Mouse (Mus musculus): ENCODE results near the gene Rasl11b.

The Rasl11b gene

DNA sequence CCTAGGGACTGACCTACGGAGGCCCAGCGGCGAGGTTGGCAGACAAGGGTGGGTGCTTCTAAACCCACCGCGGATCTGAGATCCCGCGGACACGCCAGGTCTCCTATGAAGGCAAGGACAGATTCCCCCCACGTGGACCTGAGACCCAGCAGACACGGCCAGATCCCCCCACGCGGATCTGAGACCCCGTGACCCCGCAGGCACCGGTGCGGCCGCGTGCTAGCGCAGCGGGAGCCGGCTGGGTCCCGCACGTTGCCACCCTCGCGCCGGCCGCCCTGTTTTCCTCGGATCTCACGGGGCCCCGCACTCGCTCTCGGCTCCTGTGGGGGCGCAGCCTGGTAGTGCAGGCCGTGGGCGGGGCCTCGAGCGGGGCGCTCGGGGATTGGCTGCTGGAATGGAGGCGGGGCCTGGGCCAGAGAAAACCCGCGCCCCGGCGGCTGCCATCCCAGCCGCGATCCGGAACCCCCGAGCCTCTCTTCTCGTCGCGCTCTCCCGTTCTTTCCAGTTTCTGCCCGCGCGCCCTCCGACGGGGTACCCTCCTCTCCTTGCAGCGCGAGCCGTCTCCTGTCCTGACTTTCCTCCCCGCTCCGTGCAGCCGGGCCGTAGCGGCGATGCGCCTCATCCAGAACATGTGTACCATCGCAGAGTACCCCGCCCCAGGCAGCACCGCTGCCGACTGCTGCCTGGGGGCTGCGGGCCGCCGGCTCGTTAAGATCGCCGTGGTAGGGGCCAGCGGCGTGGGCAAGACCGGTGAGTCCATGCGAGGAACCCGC, at the start of gene Rasl11b:
Rasl11b (plus strand) TSS at position 446 of the 773 bp plus-strand sequence.
- DNase-seq, result peak; percentile 90

DNA sequence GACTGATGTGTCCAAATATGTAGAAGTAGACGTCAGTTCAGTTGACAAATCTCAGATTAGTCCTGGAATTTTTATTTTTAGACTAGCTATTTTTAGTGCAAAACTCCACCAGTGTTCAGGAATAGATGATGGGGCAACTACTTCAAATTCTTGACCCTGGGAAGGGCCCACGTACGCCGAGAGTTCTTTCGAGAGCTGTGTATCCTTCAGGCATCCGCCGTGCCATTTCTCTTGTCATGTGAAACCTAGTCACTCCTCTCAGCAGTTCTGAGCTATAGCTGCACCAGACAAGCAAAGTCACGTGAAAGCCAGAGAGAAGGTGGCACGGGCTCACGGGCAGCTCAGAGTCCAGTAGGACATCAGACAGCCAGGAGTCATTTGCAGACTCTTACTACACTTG, 47.5 kb upstream of the Rasl11b start:
- no peak for DNase-seq

DNA sequence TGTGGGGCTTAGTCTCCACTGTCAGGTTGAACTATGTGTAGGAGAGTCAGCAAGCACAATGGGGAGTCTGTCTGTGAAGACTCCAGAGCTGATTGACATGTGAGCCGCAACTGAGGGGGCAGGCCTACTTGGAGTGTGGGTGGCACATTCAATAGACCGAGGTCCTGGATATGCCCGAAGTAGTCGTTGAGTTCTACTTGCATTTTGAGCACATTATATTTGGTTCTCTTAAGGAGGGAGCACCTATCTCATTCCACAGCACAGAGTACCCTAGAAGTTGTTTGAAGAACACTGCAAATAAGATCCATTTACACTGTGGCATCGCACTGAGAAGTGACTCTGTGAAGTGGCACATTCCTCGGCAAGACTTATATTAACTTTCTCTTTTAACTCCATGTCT, 45.1 kb upstream of the Rasl11b start:
- no peak for DNase-seq

DNA sequence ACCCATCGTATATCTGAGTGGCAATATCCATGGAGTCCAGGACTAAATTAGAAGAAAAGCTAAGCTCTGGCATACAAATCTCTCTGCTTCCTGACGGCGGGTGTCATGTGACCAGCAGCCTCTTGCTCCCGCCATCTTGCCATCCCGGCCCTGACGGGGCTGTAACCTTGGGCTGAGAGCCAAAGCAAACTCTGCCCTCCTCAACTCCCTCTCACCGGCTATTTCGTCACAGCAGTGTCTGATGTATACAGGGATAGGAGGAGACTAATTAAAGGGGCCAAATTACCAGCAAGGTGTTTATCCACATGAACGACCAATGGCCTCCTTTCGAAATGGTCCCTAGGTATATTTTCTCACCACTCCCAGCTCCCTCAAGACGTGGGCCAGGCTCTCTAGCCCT, 43.3 kb upstream of the Rasl11b start:
- DNase-seq, result no peak

- no peak for DNase-seq
These were observed 39.2 kb upstream of the Rasl11b start for GRCm38 (mm10) chr5:74155860-74156351.

DNA sequence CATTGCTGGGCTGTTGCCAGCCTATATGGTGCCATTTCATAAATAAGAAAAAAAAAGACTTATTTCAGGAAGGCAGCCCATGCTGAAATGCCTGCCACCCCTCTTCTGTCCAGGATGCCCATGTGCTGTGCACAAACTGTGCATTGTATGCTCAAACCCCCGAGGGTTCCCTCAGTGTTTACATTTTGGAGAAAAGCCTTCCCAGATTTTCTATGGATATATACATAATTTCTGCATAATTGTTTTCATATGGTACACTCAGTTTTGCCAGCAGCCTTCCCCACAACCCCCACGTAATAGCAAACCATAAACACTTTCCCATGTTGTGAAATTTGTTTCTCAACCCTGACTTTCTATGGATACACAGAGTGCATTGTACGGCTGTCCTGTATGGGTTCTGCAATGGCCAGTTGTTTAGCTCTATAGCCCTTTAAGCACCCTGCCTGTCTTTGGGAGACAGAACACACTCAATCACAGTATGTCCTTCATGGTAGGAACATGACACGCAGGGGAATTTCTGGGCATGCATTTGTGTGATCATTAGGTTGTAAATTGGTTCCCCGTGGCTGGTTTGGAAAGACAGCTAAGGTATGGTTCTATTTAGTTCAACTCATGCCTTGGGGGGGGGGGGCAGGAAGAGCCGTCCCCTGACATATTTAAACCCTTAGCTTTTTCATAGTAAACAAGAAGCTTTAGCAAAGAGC, 36.0 kb upstream of the Rasl11b start:
- DNase-seq, result no peak

GRCm38 (mm10) chr5:74159906-74160305, 35.2 kb upstream of the Rasl11b start:
- DNase-seq, result no peak

DNA sequence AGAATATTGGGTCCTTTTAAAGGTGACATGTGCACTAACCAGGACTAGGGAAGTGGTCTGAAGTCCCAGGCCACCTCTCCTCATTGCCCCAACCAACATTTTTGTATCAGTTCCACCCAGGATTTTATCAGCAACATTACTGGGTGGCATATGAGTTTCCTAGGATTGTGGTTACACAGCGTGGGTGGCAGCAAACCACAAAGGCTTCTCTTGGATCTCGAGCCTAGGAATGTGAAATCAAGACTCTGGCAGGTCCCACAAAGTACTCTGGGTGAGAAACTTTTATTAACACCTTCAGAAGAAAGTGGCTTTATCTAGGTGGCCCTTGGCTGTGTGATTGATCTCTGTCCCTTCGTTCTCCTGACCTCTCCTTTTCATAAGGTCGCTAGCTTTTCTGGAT, 34.7 kb upstream of the Rasl11b start:
- no peak for DNase-seq

GRCm38 (mm10) chr5:74161297-74161926, 33.7 kb upstream of the Rasl11b start:
- peak; percentile 59 for DNase-seq

GRCm38 (mm10) chr5:74162013-74162412, 33.1 kb upstream of the Rasl11b start:
- DNase-seq, result no peak

DNA sequence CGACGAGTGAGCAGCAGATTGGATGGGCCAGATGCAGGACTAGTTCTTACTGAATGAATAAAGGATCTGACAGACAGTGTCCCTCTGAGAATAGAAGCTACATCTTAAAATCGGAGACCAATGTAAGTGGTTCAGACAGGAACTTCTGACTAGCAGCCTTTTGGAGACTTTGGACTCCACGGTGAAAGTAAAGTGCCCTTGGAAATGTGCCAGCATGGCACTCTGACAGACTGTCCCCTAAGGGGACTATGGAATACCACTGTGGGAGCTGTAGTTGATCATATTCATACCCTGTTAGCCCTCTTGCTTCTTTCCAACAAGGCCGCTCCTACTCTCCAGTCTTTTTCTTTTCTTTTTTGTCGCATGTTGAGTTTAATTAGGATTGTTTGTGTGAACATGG, 31.9 kb upstream of the Rasl11b start:
- DNase-seq, result peak; percentile 35

GRCm38 (mm10) chr5:74164547-74164946, 30.5 kb upstream of the Rasl11b start:
- no peak for DNase-seq

GRCm38 (mm10) chr5:74166642-74167041, 28.4 kb upstream of the Rasl11b start:
- no peak for DNase-seq

GRCm38 (mm10) chr5:74168085-74168484, 27.0 kb upstream of the Rasl11b start:
- DNase-seq, result no peak

- DNase-seq, result peak; percentile 35
These were observed 23.3 kb upstream of the Rasl11b start for GRCm38 (mm10) chr5:74171768-74172167.

GRCm38 (mm10) chr5:74172208-74172607, 22.9 kb upstream of the Rasl11b start:
- DNase-seq, result peak; percentile 21

DNA sequence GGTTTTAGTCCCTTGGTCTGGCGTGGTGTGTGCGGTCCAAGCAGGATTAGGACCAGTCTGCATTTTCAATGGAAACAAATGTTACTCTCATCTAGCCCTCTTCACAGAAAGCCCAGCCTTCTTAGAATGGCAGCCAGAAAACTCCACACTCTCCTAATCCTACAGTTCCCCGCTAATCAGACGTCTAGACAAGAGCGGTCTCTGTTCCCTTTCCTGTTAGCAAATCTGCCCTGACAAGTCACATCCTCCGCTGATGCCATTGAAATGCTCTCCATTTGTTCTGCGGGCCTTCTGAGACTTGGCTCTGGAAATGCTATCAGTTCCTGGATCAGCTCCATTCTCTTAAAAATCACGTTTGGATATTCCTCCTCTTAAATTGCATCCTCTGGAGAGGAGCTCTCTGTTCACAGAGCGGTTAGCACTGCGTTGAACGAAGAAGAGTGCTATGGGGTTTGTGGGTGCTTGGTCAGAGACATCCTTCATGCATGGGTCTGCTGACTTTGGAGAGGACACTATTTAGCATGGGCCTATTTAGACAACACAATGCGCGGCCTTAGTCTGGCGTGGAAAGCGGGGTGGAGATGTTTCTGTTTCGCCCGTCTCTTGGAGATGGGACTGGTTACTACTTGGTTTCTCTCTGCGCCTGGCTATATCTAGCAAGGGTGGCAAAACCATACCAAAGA, 21.8 kb upstream of the Rasl11b start:
- DNase-seq, result no peak

GRCm38 (mm10) chr5:74175526-74176270, 19.4 kb upstream of the Rasl11b start:
- peak; percentile 43 for DNase-seq

GRCm38 (mm10) chr5:74180216-74180615, 14.9 kb upstream of the Rasl11b start:
- no peak for DNase-seq

- DNase-seq, result no peak
These were observed 12.0 kb upstream of the Rasl11b start for GRCm38 (mm10) chr5:74183118-74183517.

GRCm38 (mm10) chr5:74184607-74185006, 10.5 kb upstream of the Rasl11b start:
- DNase-seq, result no peak

DNA sequence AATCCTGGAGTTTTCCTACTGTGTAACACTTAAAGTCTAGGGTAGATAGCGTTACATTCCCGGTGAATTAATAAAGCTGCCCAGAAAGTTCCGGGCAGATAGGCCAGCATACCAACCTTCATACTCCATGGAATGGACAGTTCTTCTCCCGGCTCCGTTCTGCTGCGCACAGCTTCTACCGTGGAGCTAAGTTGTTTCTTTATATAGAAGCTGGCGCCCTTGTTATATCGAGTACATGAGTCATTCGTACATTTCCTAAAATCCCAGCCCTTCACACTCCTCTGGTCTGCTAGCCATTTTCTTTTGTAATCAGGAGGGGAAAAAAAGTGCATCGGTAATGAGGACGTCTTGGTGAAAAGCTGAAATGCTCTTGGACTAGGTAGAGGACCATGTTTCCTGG, 7.0 kb upstream of the Rasl11b start:
- no peak for DNase-seq
